Mouse (Mus musculus) v-Abl transformed pro-B cells (cell line): Measurements from ENCODE around the gene Diras2.

Experiments used
- in situ Hi-C, 2 experiments: fragments of 400-800 bp; cut with MboI; formaldehyde crosslinking; loops; one replicate each; pipeline ENCODE4 v1.15.1; 2025; ENCODE audit not compliant: unreplicated experiment in 2 of 2

Diras2 gene

DNA sequence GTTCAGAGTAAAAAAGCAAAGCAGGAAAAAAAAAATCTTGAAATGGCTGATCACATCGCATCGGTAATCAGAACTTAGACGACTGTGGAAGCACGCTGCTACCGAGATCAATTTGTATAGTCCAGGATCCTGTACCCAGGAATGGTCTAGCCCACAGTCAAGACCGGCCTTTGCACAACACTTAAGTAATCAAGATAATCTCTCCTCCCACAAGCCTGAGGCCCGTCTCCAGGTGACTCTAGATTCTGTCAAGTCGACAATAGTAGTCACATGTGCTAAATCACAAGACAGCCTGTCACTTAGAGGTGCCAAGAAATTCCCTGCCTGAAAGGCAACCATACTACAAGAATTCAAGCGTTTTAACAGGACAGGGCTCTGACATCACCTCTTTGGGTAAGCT is at the start of gene Diras2:
Gene Diras2, minus strand, starts transcription at position 159 of the 400 bp plus-strand sequence.
- in situ Hi-C loops = loop anchor here (10.0 kb wide), 1 partner anchor 256 kb away; no protein-coding TSS in a partner anchor

GRCm38 (mm10) chr13:52578776-52579175 is 47.7 kb upstream of the Diras2 start:
- in situ Hi-C loops = loop anchor here in 1 of 2 experiments (25.0 kb wide), 1 partner anchor 841 kb away; no protein-coding TSS in a partner anchor

GRCm38 (mm10) chr13:52577939-52578338 is 46.9 kb upstream of the Diras2 start:
- in situ Hi-C loops = loop anchor here in 1 of 2 experiments (25.0 kb wide), 1 partner anchor 841 kb away; no protein-coding TSS in a partner anchor

DNA sequence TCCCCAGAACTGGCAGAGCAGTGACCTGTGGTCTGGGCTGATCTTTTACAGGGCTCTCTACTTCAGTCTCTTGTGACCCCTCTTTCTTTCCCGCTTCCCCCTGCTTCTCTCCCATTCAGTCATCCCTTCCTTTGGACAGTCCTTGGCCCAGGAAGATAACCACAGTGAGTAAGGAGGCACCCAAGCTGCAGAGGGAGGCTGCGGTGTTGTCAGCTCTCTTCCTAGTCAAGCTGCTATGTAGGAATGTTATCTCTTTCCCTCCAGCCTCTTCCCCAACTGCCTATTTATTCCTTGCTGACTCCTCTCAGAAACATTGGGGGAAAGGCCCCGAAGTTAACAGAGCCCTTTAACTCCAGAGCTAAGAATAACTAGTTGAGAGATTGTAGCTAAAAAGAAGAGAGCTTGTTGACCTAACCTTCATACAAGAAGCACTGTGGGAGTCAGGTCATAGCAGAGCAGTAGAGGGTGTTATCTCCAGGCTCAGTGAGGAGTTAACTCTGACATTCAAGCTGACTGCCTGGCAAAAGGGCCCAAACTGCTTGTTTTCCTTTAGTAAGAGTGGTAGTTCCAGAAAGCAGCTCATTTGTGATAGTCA is 46.3 kb upstream of the Diras2 start:
- in situ Hi-C loops = loop anchor here in 1 of 2 experiments (25.0 kb wide), 1 partner anchor 840 kb away; no protein-coding TSS in a partner anchor

- in situ Hi-C loops = loop anchor here in 1 of 2 experiments (25.0 kb wide), 1 partner anchor 840 kb away; no protein-coding TSS in a partner anchor
Observed at GRCm38 (mm10) chr13:52576841-52577240, 45.8 kb upstream of the Diras2 start.

- in situ Hi-C loops = loop anchor here in 1 of 2 experiments (25.0 kb wide), 1 partner anchor 839 kb away; no protein-coding TSS in a partner anchor
Observed at GRCm38 (mm10) chr13:52576021-52576614, 45.0 kb upstream of the Diras2 start.

- in situ Hi-C loops = loop anchor here in 1 of 2 experiments (25.0 kb wide), 1 partner anchor 838 kb away; no protein-coding TSS in a partner anchor
Observed at GRCm38 (mm10) chr13:52575483-52575882, 44.4 kb upstream of the Diras2 start.

- in situ Hi-C loops = no loop called here
Observed at GRCm38 (mm10) chr13:52574311-52574710, 43.2 kb upstream of the Diras2 start.

- in situ Hi-C loops = no loop called here
Observed at GRCm38 (mm10) chr13:52572451-52573446, 41.7 kb upstream of the Diras2 start.

DNA sequence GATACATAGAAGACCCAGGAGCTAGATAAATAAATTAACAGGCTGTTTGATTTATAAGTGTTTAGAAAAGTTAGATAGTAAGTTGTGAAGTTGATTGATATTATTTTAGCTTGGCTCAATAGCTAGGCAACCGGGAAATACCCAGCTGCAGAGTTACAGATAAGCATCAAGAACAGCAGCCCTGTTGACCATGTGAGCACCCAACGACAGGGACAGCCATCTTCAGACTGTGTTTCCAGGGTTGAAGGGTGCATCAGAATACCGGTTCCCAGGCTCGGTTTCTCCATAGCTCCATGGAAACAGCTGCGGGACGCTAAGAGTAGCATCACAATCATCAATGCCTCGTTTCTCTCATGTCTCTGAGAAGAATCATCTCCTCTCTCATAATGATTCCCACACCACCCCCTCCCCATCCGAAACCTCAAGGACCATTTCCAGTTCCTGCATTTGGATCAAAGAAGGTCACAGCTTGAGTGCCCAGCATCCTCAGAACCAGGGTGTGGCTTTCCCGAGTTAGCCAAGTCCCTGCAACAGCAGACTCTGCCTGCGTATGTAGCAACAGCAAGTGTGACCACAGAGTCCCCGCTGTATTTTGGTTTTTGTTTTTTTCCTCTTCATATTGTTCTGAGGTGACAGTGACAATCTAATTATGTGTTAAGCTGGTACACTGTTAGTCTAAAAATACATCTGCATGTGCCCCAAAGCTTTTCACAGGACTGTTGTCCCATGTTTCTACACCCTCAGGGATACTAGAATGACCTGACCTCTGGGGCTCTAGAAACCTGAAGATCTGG is 40.7 kb upstream of the Diras2 start:
- in situ Hi-C loops = no loop called here

- in situ Hi-C loops = no loop called here
Observed at GRCm38 (mm10) chr13:52570276-52570675, 39.2 kb upstream of the Diras2 start.

- in situ Hi-C loops = loop anchor here in 1 of 2 experiments (10.0 kb wide), 1 partner anchor 56 kb away; no protein-coding TSS in a partner anchor
Observed at GRCm38 (mm10) chr13:52569194-52569769, 38.2 kb upstream of the Diras2 start.

GRCm38 (mm10) chr13:52566777-52567176 is 35.7 kb upstream of the Diras2 start:
- in situ Hi-C loops = loop anchor here in 1 of 2 experiments (10.0 kb wide), 1 partner anchor 58 kb away; no protein-coding TSS in a partner anchor

DNA sequence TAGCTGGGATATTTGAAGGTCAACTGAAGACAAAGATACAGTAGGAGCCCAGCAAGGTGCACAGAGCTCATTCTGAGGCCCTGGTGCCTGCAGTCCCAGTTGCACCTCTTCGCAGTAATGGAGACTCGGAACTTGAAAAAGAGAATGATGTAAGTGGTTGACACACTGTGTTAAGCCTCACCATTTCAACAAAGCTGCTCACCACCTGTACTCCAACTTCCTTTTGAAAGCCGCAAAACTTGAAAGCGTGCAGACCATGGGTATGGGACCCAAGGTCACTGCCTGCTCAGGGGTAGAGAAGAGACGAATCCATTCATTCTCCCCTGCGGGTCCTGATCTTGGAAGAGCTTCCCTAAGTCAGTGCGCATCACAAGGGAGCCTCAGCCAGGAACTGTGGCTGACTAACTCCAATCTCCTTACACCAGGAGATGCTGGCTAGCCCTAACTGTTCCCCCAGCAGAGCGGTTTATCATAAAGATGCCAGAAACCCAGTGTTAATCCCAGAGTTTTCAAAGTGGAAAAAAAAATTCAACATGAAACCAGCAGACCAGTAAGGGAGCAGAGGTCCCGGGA is 35.2 kb upstream of the Diras2 start:
- in situ Hi-C loops = loop anchor here in 1 of 2 experiments (10.0 kb wide), 1 partner anchor 59 kb away; no protein-coding TSS in a partner anchor

- in situ Hi-C loops = loop anchor here in 1 of 2 experiments (10.0 kb wide), 1 partner anchor 60 kb away; no protein-coding TSS in a partner anchor
Observed at GRCm38 (mm10) chr13:52565103-52565739, 34.1 kb upstream of the Diras2 start.

DNA sequence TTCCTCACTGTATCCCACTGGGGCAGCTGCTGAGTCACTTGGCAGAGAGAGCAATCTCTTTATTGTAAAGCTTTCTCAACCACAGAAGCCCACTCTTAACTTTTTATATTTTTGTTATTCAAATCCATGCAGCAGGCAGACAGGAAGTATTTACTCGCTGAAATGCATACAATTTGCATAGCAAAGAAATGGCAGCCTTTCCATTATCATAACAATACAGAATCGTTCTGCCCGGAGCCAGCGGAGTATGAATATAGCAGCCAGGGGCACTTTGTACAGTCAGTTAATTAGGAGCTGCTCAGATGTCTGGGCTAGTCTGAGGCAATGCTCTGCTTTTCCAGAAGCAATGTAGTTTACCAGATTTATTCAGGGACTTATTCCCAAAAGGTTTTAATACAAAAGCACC is 31.1 kb upstream of the Diras2 start:
- in situ Hi-C loops = loop anchor here in 1 of 2 experiments (10.0 kb wide), 1 partner anchor 63 kb away; no protein-coding TSS in a partner anchor

DNA sequence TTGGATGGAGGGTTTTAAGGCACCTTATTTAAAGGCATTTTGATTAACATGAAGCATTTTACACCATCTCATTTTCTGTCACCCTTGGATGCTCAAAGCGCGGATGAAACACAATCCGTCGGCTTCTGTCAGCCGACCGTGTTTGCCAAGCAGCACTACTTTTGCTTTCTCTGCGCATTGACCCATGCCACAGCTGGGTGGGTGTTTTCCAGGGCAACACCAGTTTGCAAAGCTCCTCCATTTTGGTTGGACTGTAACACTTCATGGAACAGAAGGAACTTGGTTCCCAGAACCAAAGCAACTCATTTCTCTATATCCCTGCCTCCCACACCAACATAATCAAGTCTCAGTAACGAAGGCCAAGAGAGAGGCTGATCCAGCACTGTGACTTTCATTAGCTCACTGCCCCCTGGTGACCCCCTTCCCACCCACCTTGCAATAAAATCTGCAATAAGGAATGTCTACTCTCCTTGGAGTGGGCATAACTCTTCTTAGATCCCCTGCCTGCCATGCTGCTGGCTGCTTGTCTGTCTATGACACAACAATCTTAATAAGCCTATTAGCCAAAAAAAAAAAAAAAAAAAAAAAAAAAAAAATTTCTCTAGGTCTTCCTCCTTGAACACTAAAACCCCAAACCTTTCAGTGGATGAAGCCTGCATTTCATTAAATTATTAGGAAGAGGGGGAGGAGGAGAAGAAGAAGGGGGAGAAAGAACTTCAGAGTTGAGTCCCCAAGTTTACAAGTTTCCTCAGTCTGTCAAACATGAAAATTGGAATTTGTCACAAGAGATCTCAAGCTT is 30.5 kb upstream of the Diras2 start:
- in situ Hi-C loops = loop anchor here in 1 of 2 experiments (10.0 kb wide), 1 partner anchor 63 kb away; no protein-coding TSS in a partner anchor
